Mouse (Mus musculus) ZHBTc4 (cell line): ENCODE data around the gene Nectin4.
"Not testable (repeated sequence)": the region's sequence is repeated elsewhere in the genome, so short reads cannot be mapped to it uniquely, and the experiment has no call there.

Source experiments
- DNase-seq: peaks from one replicate; pipeline ENCODE4 v3.0.0-alpha.2; 2011; ENCODE audit warnings: low read depth, low spot score

Nectin4 gene

GRCm38 (mm10) chr1:171369845-171370556 lies at the start of gene Nectin4:
TSS of gene Nectin4 (plus strand) at chr1:171370099.
- DNase-seq = no peak

- no peak for DNase-seq
These were observed 49.7 kb upstream of the Nectin4 start for GRCm38 (mm10) chr1:171320151-171320550.

DNA sequence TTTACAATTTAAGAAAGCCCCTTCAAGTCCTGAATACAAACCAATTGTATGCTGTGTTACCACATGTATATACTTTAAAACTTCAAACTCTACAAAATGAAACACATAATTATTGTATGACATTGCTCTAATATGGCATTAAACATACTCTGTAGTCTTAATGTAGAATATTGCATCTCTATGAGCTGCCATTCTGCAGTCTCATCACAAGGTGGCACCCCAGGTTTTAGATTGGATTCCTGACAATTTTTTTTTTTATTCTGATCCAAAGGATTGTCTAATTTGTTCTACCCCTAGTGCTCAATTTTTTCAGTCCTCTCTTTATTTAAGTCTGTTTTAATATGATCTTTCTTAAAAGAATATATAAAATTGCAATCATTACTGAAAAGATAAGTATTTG lies 48.5 kb upstream of the Nectin4 start:
- peak; percentile 41 for DNase-seq

- peak; percentile 63 for DNase-seq
These were observed 47.9 kb upstream of the Nectin4 start for GRCm38 (mm10) chr1:171322012-171322411.

DNA sequence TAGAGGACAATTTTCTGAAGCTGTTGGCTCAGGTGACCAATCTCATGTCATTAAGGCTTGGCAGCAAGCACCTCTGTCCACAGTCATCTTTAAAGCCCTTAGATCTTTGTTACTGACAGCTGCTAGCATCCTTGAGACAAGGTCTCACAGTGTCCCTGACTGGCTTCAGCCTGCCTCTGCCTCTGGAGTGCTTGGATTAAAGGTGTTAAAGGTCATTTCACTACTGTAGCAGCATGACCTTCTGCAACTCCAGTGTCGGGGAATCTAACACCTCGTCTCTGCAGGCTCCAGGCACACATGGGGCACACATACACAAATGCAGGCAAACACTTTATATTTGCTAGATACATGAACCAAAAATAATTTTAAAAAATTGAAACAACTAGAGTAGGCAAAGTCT lies 44.3 kb upstream of the Nectin4 start:
- peak; percentile 48 for DNase-seq

GRCm38 (mm10) chr1:171326588-171326987 lies 43.3 kb upstream of the Nectin4 start:
- not testable (repeated sequence) for DNase-seq

DNA sequence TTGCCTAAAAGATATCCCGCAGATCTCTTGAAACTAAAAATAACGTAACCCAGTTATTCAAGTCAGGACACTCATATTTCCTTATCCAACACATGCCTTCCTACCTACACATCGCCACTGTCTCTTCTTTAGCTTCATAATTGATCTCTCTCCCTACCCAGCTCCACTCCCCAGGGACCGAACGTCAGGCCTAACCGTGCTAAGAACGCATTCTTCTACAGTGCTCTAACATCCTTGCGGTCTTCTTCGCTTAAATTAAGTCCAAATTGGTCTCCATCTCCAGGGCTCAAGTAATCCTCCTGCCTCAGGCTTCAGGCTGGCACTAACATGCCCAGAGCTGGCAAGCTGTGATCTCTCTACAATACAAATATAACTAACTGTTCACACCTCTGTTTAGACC lies 41.7 kb upstream of the Nectin4 start:
- DNase-seq = no peak

DNA sequence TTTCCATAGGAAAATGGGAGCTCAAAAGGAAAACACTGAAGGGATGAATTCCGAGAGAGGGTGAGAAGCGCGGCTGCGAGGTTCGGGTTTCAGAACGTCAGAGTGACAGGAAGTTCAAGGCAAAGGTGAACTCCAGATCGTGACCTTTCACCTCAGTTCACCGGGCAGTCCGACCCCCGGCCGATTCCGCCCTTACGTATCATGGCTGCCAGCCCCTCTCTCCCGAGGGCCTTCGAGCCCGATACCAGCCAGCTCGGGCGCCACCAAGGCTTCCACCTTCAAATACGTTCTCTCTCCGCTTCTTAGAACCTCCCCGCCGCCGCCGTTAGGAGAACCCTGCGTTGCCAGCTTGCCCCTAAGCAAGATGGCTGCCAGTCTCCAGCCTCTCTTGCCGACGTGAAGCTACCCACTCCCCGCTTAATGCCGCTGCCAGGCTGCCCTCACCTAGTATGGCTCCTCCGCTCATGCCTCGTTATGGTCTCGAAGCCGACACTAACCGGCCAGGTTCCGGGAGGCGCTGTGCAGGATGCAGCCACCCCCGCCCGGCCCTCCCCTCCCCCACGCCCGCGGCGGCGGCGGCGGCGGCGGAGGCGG lies 41.0 kb upstream of the Nectin4 start, which contains the start of gene Dedd:
Dedd (plus strand) TSS at position 307 of the 594 bp plus-strand sequence.
- peak; percentile 94 for DNase-seq

GRCm38 (mm10) chr1:171329433-171330215 lies 40.3 kb upstream of the Nectin4 start:
- DNase-seq = peak; percentile 96

DNA sequence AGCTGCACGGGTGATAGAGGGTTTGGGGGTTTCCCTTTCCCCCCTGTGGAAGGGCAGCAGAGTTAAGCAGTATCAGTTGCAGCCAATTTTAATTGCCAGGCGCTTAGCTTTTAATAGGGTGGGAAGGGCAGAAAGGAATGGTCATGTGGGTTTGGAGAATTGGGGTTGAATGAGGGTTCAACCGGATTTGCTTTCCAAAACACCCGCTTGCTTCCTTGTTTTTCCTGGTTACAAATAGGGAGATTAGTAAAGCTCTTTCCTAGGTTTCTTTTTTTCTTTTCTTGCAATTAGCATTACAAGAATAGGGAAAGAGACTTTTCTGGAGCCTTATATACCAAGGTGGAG lies 39.7 kb upstream of the Nectin4 start:
- DNase-seq = no peak

DNA sequence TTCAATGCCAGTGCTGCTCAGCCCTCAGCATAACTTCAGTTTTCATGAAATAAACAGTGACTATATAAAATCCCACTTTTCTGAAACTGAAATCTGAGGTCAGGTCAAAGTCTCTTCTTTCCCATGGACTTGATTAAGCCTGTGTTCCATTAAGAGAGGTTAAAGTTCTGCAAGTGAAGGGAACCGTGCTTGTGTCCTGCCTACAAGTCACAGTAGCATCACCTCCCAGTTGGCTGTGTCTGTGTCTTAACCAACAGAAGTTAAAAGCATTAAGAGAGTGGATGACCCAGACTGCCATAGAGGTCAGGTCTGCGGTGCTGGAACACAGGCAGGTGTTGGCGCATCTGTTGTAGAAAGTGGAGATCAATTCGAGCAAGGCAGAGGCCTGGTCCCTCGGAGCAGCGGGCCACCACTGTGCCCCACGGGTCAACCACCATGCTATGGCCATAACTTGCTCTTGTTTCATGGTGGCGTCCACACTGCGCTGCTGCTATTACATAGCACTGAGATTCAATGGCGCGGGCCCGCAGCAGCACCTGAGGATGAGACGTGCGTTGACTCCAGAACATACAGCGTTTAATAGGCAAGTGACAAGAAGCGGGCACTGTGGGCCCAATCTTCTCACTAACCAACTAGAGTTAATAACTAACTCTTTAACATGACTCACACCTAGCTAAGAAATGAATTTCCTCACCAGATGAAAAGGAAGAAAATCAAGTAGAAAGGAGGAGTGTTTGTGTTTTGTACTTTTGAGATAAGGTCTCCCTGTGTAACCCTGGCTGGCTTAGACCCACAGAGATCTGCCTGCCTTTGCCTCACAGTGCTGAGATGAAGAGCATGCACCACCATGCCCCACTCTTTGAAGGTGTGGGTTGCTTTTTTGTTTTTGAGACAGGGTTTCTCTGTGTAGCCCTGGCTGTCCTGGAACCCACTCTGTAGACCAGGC lies 27.4 kb upstream of the Nectin4 start:
- DNase-seq = no peak

DNA sequence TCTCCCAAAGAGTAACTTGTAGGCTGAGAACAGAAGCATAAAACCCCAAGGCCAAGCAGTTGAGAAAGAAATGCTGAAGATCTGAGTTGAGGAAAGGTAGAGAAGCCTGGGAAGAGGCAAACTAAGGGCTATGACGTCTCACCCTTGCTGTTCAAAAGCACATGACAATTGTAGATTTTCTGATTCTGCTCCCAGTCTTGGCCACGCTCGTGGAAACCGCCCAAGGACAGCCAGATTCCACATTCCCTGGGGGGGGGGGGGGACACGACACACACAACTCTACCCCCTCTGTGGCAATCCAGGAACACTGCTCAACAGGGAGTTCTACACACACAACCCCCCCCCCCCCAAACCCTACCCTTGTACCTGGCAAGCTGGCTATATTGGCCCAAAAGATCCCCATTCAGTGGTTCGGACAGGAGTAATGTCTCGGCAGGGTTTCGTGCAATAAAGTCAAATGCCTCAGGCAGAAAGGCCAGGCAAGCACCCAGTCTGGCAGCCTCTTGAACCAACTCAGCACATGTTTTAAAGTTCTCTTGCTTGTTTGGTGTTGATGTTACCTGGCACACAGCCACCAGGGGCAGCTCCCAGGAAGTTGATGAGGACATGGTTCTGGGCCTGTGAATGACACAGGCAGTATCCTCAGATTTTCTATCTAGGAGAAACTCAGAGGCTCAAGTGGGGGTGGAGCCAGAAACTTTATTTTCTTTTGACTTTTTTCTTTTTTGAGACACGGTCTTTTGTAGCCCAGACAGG lies 25.8 kb upstream of the Nectin4 start:
- peak; percentile 67 for DNase-seq

- DNase-seq = no peak
These were observed 25.2 kb upstream of the Nectin4 start for GRCm38 (mm10) chr1:171344715-171345114.

DNA sequence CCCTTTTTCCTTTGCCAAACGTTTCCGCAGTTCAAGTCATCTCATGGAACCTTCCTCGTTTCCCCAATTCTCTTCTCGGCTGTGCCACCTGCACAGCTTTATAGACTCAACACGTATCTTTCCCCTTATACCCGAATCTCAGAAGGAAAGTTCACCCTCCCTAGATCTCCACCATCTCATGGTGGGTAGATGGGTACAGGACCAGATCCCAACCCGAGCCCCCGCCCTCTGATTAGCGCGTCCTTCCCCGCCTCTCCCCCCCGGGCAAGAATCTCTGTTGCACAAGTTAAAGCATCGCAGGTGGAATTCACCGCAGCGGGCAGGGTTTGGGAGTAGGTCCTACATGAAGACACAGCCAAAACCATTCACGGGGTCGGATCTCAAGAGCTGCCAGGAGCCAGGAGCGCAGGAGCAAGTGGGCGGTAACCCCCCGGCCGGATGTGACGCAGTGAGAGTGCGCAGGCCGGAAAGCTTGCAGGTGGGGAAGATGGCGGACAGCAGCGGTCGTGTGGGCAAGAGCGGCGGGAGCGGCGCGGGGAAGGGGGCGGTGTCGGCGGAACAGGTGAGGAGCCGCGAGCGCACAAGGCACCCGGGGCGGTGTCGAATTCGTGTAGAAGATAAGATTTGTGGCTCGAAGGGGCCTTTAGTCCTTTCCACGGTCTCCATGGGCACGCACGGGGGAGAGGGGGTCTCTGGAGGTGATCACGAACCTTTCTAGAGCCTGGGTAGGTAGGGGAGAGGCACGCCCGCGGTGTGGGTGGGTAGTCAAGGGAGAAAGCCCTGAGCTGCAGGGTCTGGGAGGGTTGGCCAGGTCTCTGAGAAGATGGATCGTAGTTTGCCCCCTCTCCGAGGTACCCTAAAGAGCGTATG lies 24.4 kb upstream of the Nectin4 start, which contains the start of the genes Nit1 and Pfdn2:
Nit1 (minus strand) TSS at position 422 of the 870 bp plus-strand sequence.
Pfdn2 (plus strand) TSS at position 446 of the 870 bp plus-strand sequence.
- DNase-seq = peak; percentile 96

GRCm38 (mm10) chr1:171346095-171346450 lies 23.8 kb upstream of the Nectin4 start:
- peak; percentile 34 for DNase-seq

DNA sequence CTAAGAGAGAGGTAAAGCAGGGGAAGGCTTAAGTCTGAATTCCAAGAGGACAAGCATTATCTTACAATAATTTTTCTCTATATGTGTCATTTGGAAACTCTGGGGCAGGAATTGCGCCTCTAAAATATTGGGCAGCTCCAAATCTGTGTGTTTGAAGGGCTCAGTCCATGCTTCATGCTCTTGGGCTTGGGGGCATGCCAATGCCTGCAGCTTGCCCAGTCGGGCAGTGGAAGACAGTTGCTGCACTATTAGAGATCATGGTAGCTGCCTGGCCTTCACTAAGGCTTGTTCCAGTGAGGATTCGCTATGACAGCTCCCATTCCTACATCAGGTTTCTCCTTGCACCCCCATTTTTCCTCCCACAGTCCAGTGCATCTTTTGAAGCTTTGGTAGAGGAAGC lies 21.2 kb upstream of the Nectin4 start:
- DNase-seq = no peak

- DNase-seq = no peak
These were observed 20.7 kb upstream of the Nectin4 start for GRCm38 (mm10) chr1:171349210-171349609.

DNA sequence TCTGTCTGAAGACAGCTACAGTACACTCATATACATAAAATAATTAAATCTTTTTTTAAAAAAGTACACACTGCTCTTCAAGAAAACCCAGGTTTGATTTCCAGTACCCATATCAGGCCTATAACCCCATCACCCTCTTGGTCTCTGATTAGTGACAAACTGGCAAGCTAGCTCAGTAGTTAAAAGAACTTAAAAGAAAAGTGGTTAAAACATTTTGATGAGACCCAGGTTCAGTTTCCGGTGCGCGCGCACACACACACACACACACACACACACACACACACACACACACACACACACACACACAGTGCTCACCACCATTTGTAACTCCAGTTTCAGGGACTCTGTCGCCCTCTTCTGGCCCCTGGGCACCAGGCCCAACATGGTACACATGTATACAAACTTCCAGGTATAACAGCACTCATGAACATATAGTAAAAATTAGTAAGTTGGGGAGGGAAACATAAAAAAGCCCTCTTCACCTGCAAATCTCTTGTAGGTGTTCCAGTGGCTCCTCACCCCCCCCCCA lies 14.0 kb upstream of the Nectin4 start:
- peak; percentile 66 for DNase-seq

DNA sequence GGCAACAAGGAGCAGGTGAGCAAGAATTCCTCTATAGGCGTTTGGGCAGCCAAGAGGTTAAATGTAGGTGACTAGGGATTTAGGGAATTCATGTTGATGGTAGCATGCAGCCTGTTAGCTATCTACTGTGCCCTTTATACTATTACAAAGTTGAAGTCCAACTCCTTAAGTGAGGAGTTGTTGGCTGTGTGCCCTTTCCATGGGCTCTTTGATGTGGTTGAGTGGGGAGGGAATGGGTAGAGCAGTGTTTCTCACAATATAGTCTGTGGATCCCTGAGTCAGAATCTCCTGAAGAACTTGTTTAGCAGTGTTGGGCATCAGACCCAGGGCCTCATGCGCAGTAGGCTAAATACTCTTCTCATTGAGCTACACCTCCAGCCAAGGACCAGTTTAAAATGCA lies 13.1 kb upstream of the Nectin4 start:
- DNase-seq = no peak
